Mouse (Mus musculus) G1E (cell line): ENCODE results near the gene Crhr1.

Experiments used
- CTCF ChIP-seq: IDR thresholded peaks from 2 replicates; pipeline ENCODE4 v1.5.1; 2012; ENCODE audit warnings: low read depth, low read length, inconsistent platforms, mixed read lengths
- GATA2 ChIP-seq: IDR thresholded peaks from 2 replicates; pipeline ENCODE4 v1.6.1; 2012; ENCODE audit warnings: low read depth, low read length, inconsistent platforms, borderline replicate concordance
- TAL1 ChIP-seq: conservative IDR thresholded peaks from 2 replicates; pipeline ENCODE4 v1.6.1; 2012; ENCODE audit warnings: low read depth, low read length, inconsistent platforms, mixed read lengths

DNA sequence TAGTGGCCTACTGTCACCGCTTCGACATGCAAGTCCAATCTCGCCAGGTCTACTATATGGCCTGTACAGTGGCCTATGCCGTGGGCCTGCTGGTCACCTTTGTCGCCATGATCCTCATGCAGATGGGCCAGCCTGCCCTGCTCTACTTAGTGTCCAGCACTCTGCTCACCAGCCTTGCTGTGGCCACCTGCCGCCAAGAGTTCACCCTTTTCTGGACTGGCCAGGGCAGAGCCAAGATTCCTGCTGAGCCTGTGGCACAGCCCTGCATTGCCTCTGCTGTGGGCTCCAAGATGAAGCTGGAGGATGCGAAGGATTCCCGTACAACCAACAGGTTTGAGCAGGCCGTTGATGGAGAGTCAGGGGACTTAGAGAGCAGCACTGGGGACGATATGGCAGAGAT lies 55.1 kb downstream of the Crhr1 start:
- TF ChIP-seq CTCF (no peak), GATA2 (no peak), TAL1 (no peak)
